Mouse (Mus musculus): ENCODE measurements around the gene Tdg. TPM values are rescaled to one million over a fixed set of nuclear protein-coding genes. Genes with fewer than 3 reads are reported as not detected.

Gene Tdg
- 23.9 and 29.4 TPM in 2 replicates for polyA plus RNA-seq (2021; fragmentation: Nextera tagmentation)
- long read RNA-seq, experiment 1, transcript Tdg-201 (10 exons, 2,959 nt) = minor isoform, 42 of 243 reads
- long read RNA-seq, experiment 1, transcript Tdg-208 (10 exons, 3,502 nt) = major isoform, 121 of 243 reads
- long read RNA-seq, experiment 1, partial matches to known transcripts = 14 of 243 reads
- long read RNA-seq, experiment 1, other reads (novel, unspliced or antisense) = 66 of 243 reads
- long read RNA-seq, experiment 2, transcript Tdg-208 (10 exons, 3,502 nt) = major isoform, 17 of 45 reads
- long read RNA-seq, experiment 2, partial matches to known transcripts = 9 of 45 reads
- long read RNA-seq, experiment 2, other reads (novel, unspliced or antisense) = 17 of 45 reads

DNA sequence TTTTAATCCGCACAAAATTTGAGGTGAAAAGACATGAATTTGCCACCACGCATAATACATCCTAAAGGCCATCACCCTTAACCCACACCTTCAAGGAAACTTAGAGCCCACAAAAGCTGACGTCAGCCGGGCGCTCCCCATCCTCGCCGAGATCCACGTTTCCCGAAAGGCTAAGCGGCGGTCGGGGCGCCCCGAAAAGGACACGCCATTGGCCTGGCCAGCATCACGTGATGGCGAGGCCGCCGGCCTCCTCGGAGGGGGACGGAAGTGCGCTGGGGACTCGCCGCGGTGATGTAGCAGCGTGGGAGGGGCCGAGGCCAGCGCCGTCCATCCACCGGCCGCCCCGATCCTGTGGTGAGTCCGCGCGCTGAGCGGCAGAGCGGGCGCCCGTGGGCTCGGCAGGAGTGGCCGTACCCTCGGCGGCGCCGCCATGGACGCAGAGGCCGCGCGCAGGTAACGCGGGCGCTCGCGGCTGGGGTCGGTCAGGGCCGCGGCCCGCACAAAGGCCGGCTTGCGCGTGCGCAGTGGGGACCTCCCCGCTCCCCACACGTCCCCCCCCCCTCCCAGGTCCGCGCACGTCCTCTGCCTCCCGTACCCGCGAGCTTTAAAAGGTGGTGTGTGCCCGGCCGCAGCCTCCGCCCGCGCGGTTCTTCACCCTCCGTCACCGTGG is at the start of gene Tdg:
Tdg (plus strand) TSS at position 243 of the 670 bp plus-strand sequence.

DNA sequence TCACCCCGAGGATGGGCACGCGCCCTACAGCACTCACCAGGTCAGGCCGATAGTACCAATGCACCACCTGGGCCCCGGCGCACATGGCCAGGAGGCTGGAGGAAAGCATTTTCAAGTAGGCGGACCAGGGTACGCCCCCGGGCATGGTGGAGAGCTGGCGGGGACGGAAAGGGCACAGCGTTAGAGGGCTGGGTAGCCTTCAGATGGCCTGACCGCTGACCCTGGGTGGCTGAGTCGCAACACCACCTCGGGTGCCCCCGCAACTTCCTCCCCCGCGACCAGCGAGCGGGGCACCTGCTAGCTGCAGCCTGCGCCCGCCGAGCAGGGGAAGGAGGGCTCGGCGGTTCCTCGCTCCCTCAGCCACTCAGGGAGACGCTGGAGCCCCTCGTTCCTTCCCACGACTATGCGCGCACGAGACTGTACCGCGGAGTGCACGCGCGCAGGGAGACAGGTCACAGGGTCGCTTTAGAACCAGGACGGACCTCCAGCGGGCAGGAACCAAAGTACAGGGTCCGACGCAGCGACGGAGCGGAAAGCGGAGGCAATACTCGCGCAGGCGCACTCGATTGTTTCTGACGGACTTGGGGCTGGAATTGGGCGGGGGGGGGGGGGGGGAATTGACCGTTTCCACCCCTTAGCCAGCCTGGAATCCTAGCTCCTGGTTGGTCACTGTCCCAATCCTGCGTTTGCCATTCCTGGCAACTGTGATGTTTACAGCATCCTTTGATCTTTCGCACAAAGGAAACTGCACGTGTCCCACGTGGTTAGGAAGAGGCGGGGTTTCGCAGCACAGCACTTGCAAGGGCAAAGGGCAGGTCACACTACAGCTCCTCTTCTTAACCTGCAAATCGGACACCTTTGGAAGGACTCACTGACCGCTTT is 6.7 kb upstream of the Tdg start, which contains the start of gene 1190007I07Rik:
1190007I07Rik (minus strand) TSS at position 558 of the 882 bp plus-strand sequence.

DNA sequence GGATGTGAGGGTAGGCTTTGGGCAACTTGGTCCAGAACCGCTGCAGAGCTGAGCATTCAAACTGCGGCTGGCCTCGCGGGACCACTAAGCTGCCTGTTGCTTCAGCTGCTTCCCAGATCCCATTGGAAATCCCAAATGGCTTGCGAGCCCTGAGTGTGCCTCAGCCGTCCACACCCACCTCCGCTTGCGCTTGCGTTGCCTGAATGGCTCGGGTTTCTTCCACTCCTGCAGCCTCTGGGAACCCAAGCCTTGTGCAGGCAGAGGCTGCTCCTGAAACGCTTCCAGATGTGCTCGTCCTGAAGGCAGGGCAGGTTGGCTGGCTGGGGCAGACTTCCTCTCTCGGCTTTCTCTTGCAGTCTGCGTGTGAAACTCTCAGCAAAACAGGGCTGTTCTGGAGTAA is 60.9 kb downstream of the Tdg start, which contains the start of gene Glt8d2:
Glt8d2 (minus strand) TSS at position 157 of the 400 bp plus-strand sequence.

GRCm38 (mm10) chr10:82695956-82696355 is 66.3 kb downstream of the Tdg start, which contains the start of gene Hcfc2:
Gene Hcfc2, plus strand, starts transcription at chr10:82696160.

Other genes starting within 250 kb of the Tdg start
- not detected in 2 replicates for gene Gm1553, start 137.2 kb upstream of the Tdg start, polyA plus RNA-seq (2021; fragmentation: Nextera tagmentation)
- gene 1190007I07Rik, start 6.6 kb upstream of the Tdg start, polyA plus RNA-seq (2021; fragmentation: Nextera tagmentation) = 48.7 and 51.3 TPM in 2 replicates
- gene Glt8d2, start 60.8 kb downstream of the Tdg start, polyA plus RNA-seq (2021; fragmentation: Nextera tagmentation) = 11.9 and 16.2 TPM in 2 replicates
- gene Hcfc2, start 66.3 kb downstream of the Tdg start, polyA plus RNA-seq (2021; fragmentation: Nextera tagmentation) = 14.7 and 17.3 TPM in 2 replicates
- 19.8 and 23.2 TPM in 2 replicates for gene Nfyb, start 134.3 kb downstream of the Tdg start, polyA plus RNA-seq (2021; fragmentation: Nextera tagmentation)
- 13.1 and 26.3 TPM in 2 replicates for gene Txnrd1, start 204.1 kb downstream of the Tdg start, polyA plus RNA-seq (2021; fragmentation: Nextera tagmentation)
- 0.14 TPM in 1 of 2 replicates, not detected in the other for gene Eid3, start 236.8 kb downstream of the Tdg start, polyA plus RNA-seq (2021; fragmentation: Nextera tagmentation)